Mouse (Mus musculus): ENCODE measurements at regions not wholly inside any gene's neighbourhood (a gene's known extent, or its start where the extent isn't known, plus 50 kb on each side); places are given as distances from the start of the nearest gene placed in this dataset.

DNA sequence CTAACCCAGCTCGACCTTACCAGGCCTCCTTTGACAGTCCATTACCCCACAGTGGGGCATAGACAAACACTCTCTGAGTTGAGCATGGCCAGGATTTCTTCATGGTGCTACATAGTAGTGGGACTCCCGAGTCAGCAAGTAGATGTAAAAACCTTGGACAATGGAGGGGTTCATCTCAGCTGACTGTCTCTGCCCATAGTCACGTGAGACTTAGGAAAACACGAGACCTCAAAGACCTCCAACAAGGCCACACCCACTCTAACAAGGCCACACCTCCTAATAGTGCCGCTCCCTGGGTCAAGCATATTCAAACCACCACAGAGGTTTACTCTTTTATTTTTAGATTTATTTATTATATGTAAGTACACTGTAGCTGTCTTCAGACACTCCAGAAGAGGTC lies 52.5 kb upstream of the Cldn24 start:
- DNase-seq (ENCODE audit: low spot score): no peak

DNA sequence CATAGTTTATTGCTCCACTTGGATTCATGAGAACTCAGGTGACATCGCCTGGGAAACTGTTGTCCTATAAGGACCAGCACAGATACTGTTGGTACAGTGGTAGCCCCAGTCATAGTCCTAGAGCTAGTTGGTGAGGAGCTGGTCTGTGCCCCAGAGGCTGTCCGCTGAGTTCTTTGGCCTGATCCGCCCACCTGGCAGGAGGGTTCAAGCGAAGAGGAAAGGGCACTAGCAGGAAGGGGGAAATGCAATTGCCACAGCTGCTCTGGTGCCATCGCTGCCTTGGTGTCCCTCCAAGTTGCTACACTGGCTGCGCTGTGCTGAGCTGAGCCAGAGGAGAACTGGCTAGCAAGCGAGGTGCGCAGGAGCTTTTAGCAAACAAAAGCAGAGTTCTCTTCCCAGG lies 53.2 kb upstream of the Cldn24 start:
- DNase-seq (ENCODE audit: low spot score): no peak

GRCm38 (mm10) chr8:47764480-47764879 lies 50.7 kb upstream of the Cdkn2aip start:
- peak; percentile 38 for DNase-seq (ENCODE audit: low spot score)

DNA sequence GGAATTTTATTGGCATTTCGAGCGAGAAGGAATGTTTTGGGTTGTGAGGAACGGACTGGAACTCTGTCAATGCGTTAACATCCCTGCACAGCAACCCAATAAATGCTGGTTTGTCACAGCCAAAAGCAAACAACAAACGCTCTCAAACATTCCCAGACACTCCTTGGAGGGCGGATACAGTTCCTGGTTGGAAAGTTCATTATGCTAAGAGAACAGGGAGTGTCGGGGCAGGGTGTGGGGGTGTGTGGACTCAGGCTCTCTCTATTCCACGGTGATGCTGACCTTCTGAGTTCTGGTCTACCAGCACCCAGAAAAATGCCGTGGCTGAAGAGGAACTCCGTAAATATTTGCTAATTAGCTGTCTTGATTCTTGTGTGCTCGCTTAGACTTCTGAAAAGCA lies 50.3 kb upstream of the Cdkn2aip start:
- peak; percentile 15 for DNase-seq (ENCODE audit: low spot score)

All from gastrocnemius, adult 18-20 months (tissue).